Mouse (Mus musculus): ENCODE measurements at regions not wholly inside any gene's neighbourhood (a gene's known extent, or its start where the extent isn't known, plus 50 kb on each side); places are given as distances from the start of the nearest gene placed in this dataset.
A peak's percentile ranks its signal among the peaks of the same experiment; 100 is the strongest.
"Not testable (repeated sequence)": the region's sequence is repeated elsewhere in the genome, so short reads cannot be mapped to it uniquely, and the experiment has no call there.

DNA sequence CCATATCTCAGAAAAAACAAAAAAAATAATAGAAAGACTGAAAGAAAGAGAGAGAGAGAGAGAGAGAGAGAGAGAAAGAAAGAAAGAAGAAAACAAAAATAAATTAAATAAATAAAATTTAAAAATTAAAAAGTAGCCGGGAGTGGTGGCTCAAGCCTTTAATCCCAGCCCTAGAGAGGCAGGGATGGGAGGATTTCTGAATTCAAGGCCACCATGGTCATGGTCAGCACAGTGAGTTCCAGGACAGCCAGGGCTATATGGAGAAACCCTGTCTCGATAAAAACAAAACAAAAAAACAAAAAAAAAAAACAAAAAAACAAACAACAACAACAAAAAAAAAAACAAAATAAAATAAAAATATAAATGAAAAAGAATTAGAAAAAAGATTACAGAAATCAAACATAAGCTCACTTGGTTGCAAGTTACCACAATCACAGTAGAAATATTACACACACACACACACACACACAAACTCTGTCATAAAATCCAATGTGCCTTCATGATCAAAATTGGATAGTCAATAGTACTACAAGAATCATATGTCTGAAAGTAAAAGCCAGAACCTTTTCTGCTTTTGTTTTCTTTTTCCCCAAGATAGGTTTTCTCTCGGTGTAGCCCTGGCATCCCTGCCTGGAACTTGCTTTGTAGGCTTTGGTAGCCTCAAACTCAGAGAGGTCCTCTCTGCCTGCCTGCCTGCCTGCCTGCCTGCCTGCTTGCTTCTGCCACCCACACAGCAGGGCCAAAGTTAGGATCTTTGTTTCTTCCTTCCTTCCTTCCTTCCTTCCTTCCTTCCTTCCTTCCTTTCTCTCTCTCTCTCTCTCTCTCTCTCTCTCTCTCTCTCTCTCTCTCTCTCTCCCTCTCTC, 476.1 kb upstream of the Olfr161 start:
- intact Hi-C loops (cut with DNase I), result not testable (repeated sequence)
- peak; percentile 2 to 34 for DNase-seq (ENCODE audit: low spot score in 2 of 2)

GRCm38 (mm10) chr16:3115336-3116112, 475.3 kb upstream of the Olfr161 start:
- intact Hi-C loops (cut with DNase I), result not testable (repeated sequence)
- peak; percentile 43 to 64 for DNase-seq (ENCODE audit: low spot score in 2 of 2)

GRCm38 (mm10) chr16:3116113-3116511, 474.7 kb upstream of the Olfr161 start:
- intact Hi-C loops (cut with DNase I), result not testable (repeated sequence)
- DNase-seq (ENCODE audit: low spot score in 2 of 2), result peak; percentile 61 to 81

- intact Hi-C loops (cut with DNase I); DNase-seq (ENCODE audit: low spot score in 2 of 2): not testable (repeated sequence)
Measured at GRCm38 (mm10) chr16:3121216-3121615, 469.6 kb upstream of the Olfr161 start.

- intact Hi-C loops (cut with DNase I); DNase-seq (ENCODE audit: low spot score in 2 of 2): not testable (repeated sequence)
Measured at GRCm38 (mm10) chr16:3122145-3122860, 468.5 kb upstream of the Olfr161 start.

DNA sequence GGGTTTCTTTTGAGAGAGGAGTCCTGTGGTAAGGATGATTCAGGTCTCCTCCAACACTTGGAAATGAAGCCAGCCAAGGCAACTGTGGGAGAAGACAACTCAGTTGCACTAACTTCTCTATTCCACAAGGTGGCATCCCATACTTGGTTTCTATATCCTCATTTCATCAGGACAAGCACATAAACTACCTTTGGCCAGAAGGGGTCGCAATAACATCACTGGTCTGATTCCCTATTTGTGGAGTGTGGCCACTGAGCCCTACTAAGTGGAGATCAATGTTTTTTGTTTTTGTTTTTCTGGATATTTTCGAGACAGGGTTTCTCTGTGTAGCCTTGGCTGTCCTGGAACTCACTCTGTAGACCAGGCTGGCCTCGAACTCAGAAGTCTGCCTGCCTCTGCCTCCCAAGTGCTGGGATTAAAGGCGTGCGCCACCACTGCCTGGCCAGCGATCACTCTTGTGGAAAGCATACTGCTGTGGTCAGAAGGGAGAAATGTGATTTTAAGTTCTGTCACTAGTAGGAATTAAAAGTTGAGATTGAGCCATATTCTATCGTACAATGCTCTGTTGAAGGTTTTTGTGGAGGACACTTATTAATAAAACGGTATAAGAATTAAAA, 467.9 kb upstream of the Olfr161 start:
- intact Hi-C loops (cut with DNase I), result not testable (repeated sequence)

DNA sequence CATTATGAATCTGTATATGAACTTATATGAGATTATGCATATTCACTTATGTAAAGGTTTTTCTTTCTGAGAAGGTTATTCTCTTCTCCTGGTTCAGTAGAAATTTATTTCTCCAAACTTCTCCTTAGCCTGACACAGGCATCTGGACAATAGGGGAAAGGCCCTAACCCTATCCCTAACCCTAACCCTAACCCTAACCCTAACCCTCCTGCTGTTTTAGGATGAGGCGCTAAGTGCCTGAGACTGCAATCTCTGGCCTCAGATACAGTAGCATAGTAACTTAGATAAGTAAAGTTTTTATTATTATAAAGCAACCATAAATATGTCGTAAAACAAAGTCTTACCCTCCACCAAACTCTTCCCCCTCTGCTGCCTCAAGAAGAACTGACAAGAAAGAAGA, 463.5 kb upstream of the Olfr161 start:
- intact Hi-C loops (cut with DNase I); DNase-seq (ENCODE audit: low spot score in 2 of 2): not testable (repeated sequence)

More for the DNA sequence above, 467.9 kb upstream of the Olfr161 start:
- DNase-seq (ENCODE audit: low spot score in 2 of 2), result peak; percentile 15 to 64

All from left cerebral cortex, postnatal 14 days (tissue).